Mouse (Mus musculus) intestine, postnatal 0 days (tissue): ENCODE results near the gene Plcb3. TPM values are rescaled to one million over a fixed set of nuclear protein-coding genes. Genes with fewer than 3 reads are reported as not detected.

ENCODE experiments used
- ATAC-seq: fragments of 200-750 bp; cut with Nextera tagmentation; 2 replicates; pipeline ENCODE4 v1.8.0; 2017; ENCODE audit warnings: mild to moderate bottlenecking, moderate TSS enrichment, moderate library complexity
- H3K27ac ChIP-seq: fragments of 300-500 bp; sonication (generic); 2 replicates; pipeline ENCODE4 v1.5.1; 2014; ENCODE audit warnings: mild to moderate bottlenecking, low read depth, low read length, moderate library complexity
- H3K27me3 ChIP-seq: fragments of 300-500 bp; sonication (generic); replicated peaks from 2 replicates; pipeline ENCODE4 v1.6.1; 2014; ENCODE audit warnings: low read length, mixed read lengths; ENCODE audit not compliant: control insufficient read depth, insufficient read depth
- H3K36me3 ChIP-seq: fragments of 300-500 bp; sonication (generic); 2 replicates; pipeline ENCODE4 v1.6.1; 2014; ENCODE audit warnings: mild to moderate bottlenecking, moderate library complexity; ENCODE audit not compliant: control insufficient read depth, insufficient read depth
- H3K4me1 ChIP-seq: fragments of 300-500 bp; sonication (generic); replicated peaks from 2 replicates; pipeline ENCODE4 v1.6.1; 2014; ENCODE audit warnings: antibody characterized with exemption, low read length, mixed read lengths; ENCODE audit not compliant: control insufficient read depth, insufficient read depth
- H3K4me2 ChIP-seq: fragments of 300-500 bp; sonication (generic); replicated peaks from 2 replicates; pipeline ENCODE4 v1.6.1; 2014; ENCODE audit warnings: low read depth, mild to moderate bottlenecking, moderate library complexity
- H3K4me3 ChIP-seq: fragments of 300-500 bp; sonication (generic); 2 replicates; pipeline ENCODE4 v1.5.1; 2014; ENCODE audit warnings: low read depth, low read length
- H3K9ac ChIP-seq: fragments of 300-500 bp; sonication (generic); 2 replicates; pipeline ENCODE4 v1.6.1; 2014; ENCODE audit warnings: mild to moderate bottlenecking, low read depth, low read length
- H3K9me3 ChIP-seq: fragments of 300-500 bp; sonication (generic); 2 replicates; pipeline ENCODE4 v1.6.1; 2016; ENCODE audit warnings: mixed run types; ENCODE audit not compliant: control insufficient read depth
- CTCF ChIP-seq: sonication (generic); IDR thresholded peaks from 2 replicates; pipeline ENCODE4 v1.5.1; 2016; ENCODE audit warnings: low read depth, mild to moderate bottlenecking, control low read depth, antibody characterized with exemption, moderate library complexity
- WGBS: fragments of 180-500 bp; shearing (Covaris S2); extraction: QIAGEN DNeasy Blood & Tissue Kit; methylation state at CpG from one replicate; pipeline ENCODE4 v1.1.7; 2014; 5-methylcytosine and 5-hydroxymethylcytosine counted together
- polyA plus RNA-seq: library from polyadenylated mRNA; unstranded; fragments of >200 nt; fragmentation: Nextera tagmentation; extraction: Ambion mirVana; gene quantifications from 2 replicates; pipeline ENCODE4 v1.2.1, GENCODE M21; 2015

Gene Plcb3
- polyA plus RNA-seq, 1 experiment from 2014 or later: 107 TPM

DNA sequence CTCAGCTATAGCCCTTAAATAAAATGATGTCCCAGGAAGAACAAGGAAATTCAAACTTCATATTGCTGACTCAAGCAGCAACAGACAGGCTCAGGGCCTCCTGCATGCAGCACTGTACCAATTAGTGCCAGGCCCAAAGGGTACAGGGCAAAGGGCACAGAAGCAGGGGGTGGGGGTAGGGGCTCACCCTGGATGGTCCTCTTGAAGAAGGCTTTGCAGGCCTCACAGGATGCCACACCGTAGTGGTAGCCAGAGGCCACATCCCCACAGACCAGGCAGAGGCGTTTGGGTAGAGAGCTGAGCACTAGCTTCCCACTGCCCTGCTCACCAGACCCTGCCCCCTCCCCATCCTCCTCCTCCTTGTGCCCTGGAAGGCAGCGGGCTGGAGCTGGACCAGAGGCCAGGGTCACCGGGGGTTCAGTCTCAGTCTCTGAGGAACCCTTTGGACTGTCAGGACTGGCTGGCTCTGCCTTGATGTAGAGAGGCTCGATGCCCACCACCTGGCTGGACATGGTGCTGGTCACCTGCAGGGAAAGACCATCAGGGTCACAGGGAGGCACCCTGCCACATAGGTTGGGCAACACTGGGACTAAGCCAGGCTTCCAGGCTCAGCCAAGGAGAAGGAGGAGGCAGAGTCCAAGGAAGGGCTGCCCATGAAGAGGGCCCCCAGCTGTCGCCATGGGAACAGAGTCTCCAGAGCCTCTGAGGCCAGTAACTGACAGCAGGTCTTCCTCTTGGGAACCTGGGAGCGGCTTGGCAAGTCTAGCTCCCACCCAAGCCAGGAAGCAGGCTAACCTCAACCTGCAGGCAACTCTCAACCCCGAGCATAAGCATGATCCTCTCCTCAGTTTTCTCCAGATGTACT, 56.2 kb downstream of the Plcb3 start:
- H3K27me3 ChIP-seq: peaks cover 4% of the 10 kb centered on the region
- no peaks in the 10 kb centered on the region for H3K9me3 ChIP-seq
- peaks cover 9% of the 10 kb centered on the region for H3K36me3 ChIP-seq
- ATAC-seq: peak; percentile 66
- peak overlapping the region; percentile 99 for H3K27ac ChIP-seq
- peak overlapping the region; percentile 95 for H3K9ac ChIP-seq
- TF ChIP-seq CTCF: no peak
- H3K4me3 ChIP-seq: peak overlapping the region; percentile 88
- H3K4me1 ChIP-seq: peaks cover 7% of the 10 kb centered on the region; the same call in 1 of the 2 replicates
- WGBS: 18% methylated on average over 8 of the region's 8 CpGs
- peak overlapping the region; percentile 87 for H3K4me2 ChIP-seq

DNA sequence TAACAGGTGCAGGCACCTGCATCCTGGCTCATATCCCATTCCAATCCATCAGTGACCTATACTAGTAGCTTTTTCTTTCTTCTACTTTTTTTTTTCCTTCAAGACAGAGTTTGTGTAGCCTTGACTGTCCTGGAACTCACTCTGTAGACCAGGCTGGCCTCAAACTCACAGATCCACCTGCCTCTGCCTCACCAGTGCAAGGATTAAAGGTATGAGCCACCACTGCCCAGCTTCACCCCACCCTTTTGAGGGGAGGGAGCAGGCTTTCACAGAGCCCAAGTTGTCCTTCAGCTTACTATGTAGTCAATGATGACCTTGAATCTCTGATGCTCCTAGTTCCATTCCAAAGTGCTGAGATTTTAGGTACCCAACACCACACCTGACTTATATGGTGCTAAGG, 56.8 kb downstream of the Plcb3 start:
- ATAC-seq: no peak
- peaks cover 12% of the 10 kb centered on the region for H3K36me3 ChIP-seq
- no peak for TF ChIP-seq CTCF
- peaks cover under 1% of the 10 kb centered on the region; the same call in 1 of the 2 replicates for H3K4me1 ChIP-seq
- H3K4me3 ChIP-seq: peak overlapping the region; percentile 88; the same call in 1 of the 2 replicates
- peak overlapping the region; percentile 87 for H3K4me2 ChIP-seq
- no peak overlapping the region for H3K9ac ChIP-seq
- no peaks in the 10 kb centered on the region for H3K9me3 ChIP-seq
- peak overlapping the region; percentile 99 for H3K27ac ChIP-seq
- H3K27me3 ChIP-seq: no peaks in the 10 kb centered on the region

DNA sequence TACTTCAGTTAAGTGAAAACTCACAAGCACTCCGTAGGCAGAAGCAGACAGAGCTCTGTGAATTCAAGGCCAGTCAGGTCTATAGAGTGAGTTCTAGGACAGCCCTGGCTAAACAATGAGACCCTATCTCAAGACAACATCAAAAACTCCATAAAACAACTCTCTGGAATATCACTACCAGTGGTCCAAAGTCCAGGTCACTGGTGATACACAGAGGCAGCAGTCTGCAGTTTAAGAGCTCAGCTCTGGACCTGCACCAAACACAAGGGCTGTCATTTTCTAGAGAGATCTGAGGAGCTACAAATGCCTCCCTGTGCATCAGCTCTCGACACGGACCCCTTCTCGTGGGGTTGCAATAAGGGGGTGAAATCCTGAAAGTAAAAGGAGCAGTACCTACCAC, 57.9 kb downstream of the Plcb3 start:
- H3K9ac ChIP-seq: no peak overlapping the region
- TF ChIP-seq CTCF: no peak
- H3K27ac ChIP-seq: peak overlapping the region; percentile 99
- ATAC-seq: no peak
- WGBS: 50% methylated on average over 4 of the region's 4 CpGs
- no peaks in the 10 kb centered on the region; the same call in 1 of the 2 replicates for H3K4me1 ChIP-seq
- H3K27me3 ChIP-seq: no peaks in the 10 kb centered on the region
- H3K9me3 ChIP-seq: no peaks in the 10 kb centered on the region
- no peak overlapping the region for H3K4me3 ChIP-seq
- H3K4me2 ChIP-seq: peak overlapping the region; percentile 87
- H3K36me3 ChIP-seq: peaks cover 22% of the 10 kb centered on the region

DNA sequence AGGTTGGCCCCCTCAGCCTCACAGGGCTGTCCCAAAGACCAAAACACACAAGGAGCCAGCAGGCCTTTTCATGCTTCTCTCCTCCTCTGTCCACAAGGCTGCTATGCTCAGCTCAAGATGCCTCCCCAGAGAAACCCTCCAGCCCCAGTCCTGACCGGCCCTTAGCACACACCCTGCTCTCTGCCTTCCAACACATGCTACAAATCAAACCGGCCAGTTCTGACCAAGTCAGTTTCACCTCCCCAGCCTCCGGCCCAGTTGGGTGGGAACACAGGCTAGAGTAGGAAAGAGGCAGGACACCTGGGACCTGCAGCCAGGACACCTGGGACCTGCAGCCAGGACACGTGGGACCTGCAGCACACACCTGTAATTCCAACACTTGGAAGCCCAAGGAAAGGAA, 59.8 kb downstream of the Plcb3 start:
- Histone ChIP-seq H3K27me3 (no peaks in the 10 kb centered on the region), H3K36me3 (peaks cover 41% of the 10 kb centered on the region), H3K4me2 (no peak overlapping the region), H3K4me1 (no peaks in the 10 kb centered on the region; the same call in 1 of the 2 replicates), H3K9ac (no peak overlapping the region), H3K4me3 (no peak overlapping the region), H3K9me3 (no peaks in the 10 kb centered on the region), H3K27ac (no peak overlapping the region)
- no peak for TF ChIP-seq CTCF
- no peak for ATAC-seq
- WGBS: 60% methylated on average over 4 of the region's 4 CpGs

DNA sequence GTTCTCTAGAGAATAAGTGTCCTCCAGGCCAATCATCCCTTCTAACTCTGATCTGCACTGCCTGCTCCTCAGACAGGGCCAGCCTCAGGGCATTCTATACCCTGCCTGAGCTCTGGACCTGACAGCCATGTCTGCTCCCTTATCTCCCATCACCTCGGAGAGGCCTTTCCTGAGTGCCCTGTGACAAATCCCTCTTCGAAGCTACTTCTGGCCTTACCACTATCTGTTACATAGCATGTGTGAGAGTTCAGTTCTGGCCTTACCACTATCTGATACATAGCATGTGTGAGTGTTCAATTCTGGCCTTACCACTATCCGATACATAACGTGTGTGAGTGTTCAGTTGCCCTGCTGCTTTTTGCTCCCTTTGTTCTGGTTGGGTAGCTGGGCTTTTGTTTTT, 61.0 kb downstream of the Plcb3 start:
- no peaks in the 10 kb centered on the region; the same call in 1 of the 2 replicates for H3K4me1 ChIP-seq
- H3K4me2 ChIP-seq: no peak overlapping the region
- no peak overlapping the region for H3K4me3 ChIP-seq
- H3K9me3 ChIP-seq: no peaks in the 10 kb centered on the region
- WGBS: 71% methylated on average over 4 of the region's 4 CpGs
- H3K9ac ChIP-seq: no peak overlapping the region
- no peaks in the 10 kb centered on the region for H3K27me3 ChIP-seq
- peaks cover 47% of the 10 kb centered on the region for H3K36me3 ChIP-seq
- TF ChIP-seq CTCF: no peak
- H3K27ac ChIP-seq: no peak overlapping the region
- ATAC-seq: no peak

DNA sequence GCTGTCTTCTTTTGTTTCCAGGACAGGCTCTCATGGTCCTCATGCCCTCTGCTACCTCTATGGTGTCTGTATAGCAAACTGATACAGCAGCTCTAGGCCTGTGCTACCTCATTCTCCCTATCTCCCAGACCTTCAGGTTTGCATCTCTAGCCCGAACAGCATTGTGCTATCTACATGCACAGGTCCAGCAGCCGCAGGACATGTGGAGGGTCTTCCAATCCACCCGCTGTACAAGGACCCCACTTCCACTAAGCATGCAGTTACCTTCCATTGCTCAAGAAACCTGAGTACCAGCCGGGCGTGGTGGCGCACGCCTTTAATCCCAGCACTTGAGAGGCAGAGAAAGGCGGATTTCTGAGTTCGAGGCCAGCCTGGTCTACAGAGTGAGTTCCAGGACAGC, 61.7 kb downstream of the Plcb3 start:
- Histone ChIP-seq H3K4me2 (no peak overlapping the region), H3K9me3 (no peaks in the 10 kb centered on the region), H3K27ac (no peak overlapping the region), H3K27me3 (no peaks in the 10 kb centered on the region), H3K9ac (no peak overlapping the region), H3K36me3 (peaks cover 47% of the 10 kb centered on the region), H3K4me1 (no peaks in the 10 kb centered on the region; the same call in 1 of the 2 replicates), H3K4me3 (no peak overlapping the region)
- TF ChIP-seq CTCF: no peak
- WGBS: 94% methylated on average over 9 of the region's 9 CpGs
- no peak for ATAC-seq
